Mouse (Mus musculus): ENCODE data around the gene Xrra1. TPM values are rescaled to one million over a fixed set of nuclear protein-coding genes. Genes with fewer than 3 reads are reported as not detected.

The Xrra1 gene
- polyA plus RNA-seq, 1 experiment: 268 TPM

- Histone ChIP-seq H3K27me3 (ENCODE audit: control insufficient read depth, insufficient read depth, low read length) (no peaks in the 10 kb centered on the region), H3K4me3 (ENCODE audit: control insufficient read depth, low read depth, low read length) (no peak overlapping the region), H3K27ac (ENCODE audit: control insufficient read depth, insufficient read depth, low read depth, low read length) (no peak overlapping the region), H3K4me1 (ENCODE audit: control insufficient read depth, insufficient read depth, low read length) (no peaks in the 10 kb centered on the region), H3K36me3 (ENCODE audit: control insufficient read depth, insufficient read depth, low read length) (no peaks in the 10 kb centered on the region)
- TF ChIP-seq CTCF (IDR thresholded peaks at IDR 0.05; ENCODE audit: control insufficient read depth, insufficient read depth, insufficient replicate concordance, low read depth, low read length) (no peak), POLR2A (IDR thresholded peaks at IDR 0.05; ENCODE audit: control insufficient read depth, low read depth, low read length) (no peak)
Observed at GRCm38 (mm10) chr7:99894478-99894877, 35.6 kb downstream of the Xrra1 start.

DNA sequence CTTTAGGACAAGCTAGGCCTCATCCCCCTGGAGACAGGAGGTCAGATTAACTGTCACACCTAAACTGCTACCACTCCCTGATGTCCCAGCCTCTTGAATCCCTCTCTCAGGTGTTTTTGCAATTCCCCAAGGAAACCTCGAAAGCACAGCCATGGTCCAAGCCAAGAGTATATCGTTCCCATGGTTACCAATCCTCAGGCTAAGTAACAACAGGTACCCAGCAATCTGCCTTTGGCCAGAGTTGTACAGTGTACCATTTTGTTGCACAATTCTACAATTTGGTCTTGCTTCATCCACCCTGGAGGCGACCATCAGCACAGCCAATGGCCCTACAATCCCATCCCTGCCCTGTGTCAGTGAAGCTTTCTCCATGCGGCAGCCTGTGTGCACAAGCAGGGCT is 38.0 kb downstream of the Xrra1 start:
- TF ChIP-seq POLR2A (IDR thresholded peaks at IDR 0.05; ENCODE audit: control insufficient read depth, low read depth, low read length): no peak
- no peak for TF ChIP-seq CTCF (IDR thresholded peaks at IDR 0.05; ENCODE audit: control insufficient read depth, insufficient read depth, insufficient replicate concordance, low read depth, low read length)
- no peaks in the 10 kb centered on the region for H3K27me3 ChIP-seq (ENCODE audit: control insufficient read depth, insufficient read depth, low read length)
- no peaks in the 10 kb centered on the region for H3K4me1 ChIP-seq (ENCODE audit: control insufficient read depth, insufficient read depth, low read length)
- no peak overlapping the region for H3K4me3 ChIP-seq (ENCODE audit: control insufficient read depth, low read depth, low read length)
- no peaks in the 10 kb centered on the region for H3K36me3 ChIP-seq (ENCODE audit: control insufficient read depth, insufficient read depth, low read length)
- H3K27ac ChIP-seq (ENCODE audit: control insufficient read depth, insufficient read depth, low read depth, low read length): no peak overlapping the region

GRCm38 (mm10) chr7:99902208-99902607 is 43.3 kb downstream of the Xrra1 start:
- H3K27me3 ChIP-seq (ENCODE audit: control insufficient read depth, insufficient read depth, low read length): no peaks in the 10 kb centered on the region
- no peaks in the 10 kb centered on the region; the same call in none of the 2 replicates for H3K36me3 ChIP-seq (ENCODE audit: control insufficient read depth, insufficient read depth, low read length)
- H3K4me3 ChIP-seq (ENCODE audit: control insufficient read depth, low read depth, low read length): peak overlapping the region; percentile 13; the same call in 1 of the 2 replicates
- TF ChIP-seq CTCF (IDR thresholded peaks at IDR 0.05; ENCODE audit: control insufficient read depth, insufficient read depth, insufficient replicate concordance, low read depth, low read length) (no peak), POLR2A (IDR thresholded peaks at IDR 0.05; ENCODE audit: control insufficient read depth, low read depth, low read length) (no peak)
- no peaks in the 10 kb centered on the region for H3K4me1 ChIP-seq (ENCODE audit: control insufficient read depth, insufficient read depth, low read length)
- no peak overlapping the region for H3K27ac ChIP-seq (ENCODE audit: control insufficient read depth, insufficient read depth, low read depth, low read length)

GRCm38 (mm10) chr7:99902918-99903665 is 44.2 kb downstream of the Xrra1 start:
- no peak overlapping the region for H3K27ac ChIP-seq (ENCODE audit: control insufficient read depth, insufficient read depth, low read depth, low read length)
- TF ChIP-seq CTCF (IDR thresholded peaks at IDR 0.05; ENCODE audit: control insufficient read depth, insufficient read depth, insufficient replicate concordance, low read depth, low read length) (no peak), POLR2A (IDR thresholded peaks at IDR 0.05; ENCODE audit: control insufficient read depth, low read depth, low read length) (no peak)
- H3K27me3 ChIP-seq (ENCODE audit: control insufficient read depth, insufficient read depth, low read length): no peaks in the 10 kb centered on the region
- no peaks in the 10 kb centered on the region for H3K4me1 ChIP-seq (ENCODE audit: control insufficient read depth, insufficient read depth, low read length)
- H3K36me3 ChIP-seq (ENCODE audit: control insufficient read depth, insufficient read depth, low read length): peaks cover 1% of the 10 kb centered on the region
- H3K4me3 ChIP-seq (ENCODE audit: control insufficient read depth, low read depth, low read length): peak overlapping the region; percentile 55

DNA sequence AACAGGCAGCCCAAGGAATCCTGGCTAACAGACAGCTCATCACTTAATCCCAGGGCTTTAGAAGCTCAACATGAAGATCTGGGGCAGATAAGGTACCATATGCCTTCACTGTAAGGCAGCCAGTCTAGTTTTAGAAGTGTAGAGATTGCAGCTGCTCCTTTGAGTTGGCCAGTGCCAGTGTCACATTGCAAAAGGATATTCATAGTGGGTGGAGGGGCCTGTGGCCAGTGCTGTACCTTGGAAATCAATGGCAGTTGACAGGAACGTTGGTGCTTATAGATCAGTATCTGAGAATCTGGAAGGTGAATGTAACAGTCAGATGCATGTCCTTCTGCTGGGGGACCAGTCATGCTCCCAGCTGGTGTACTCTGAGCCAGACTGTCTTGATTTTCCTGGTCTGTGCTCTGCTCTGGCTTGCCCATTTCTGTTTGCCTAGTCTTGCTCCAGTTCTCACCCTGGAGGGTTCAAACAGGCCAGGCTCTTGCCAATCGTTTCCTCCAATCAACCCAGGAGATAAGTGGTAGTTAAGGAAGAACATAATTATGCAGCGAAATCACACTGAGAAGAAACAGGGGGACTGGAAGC is 45.6 kb downstream of the Xrra1 start:
- TF ChIP-seq POLR2A (IDR thresholded peaks at IDR 0.05; ENCODE audit: control insufficient read depth, low read depth, low read length): no peak
- no peak for TF ChIP-seq CTCF (IDR thresholded peaks at IDR 0.05; ENCODE audit: control insufficient read depth, insufficient read depth, insufficient replicate concordance, low read depth, low read length)

GRCm38 (mm10) chr7:99906346-99906745 is 47.4 kb downstream of the Xrra1 start:
- TF ChIP-seq POLR2A (IDR thresholded peaks at IDR 0.05; ENCODE audit: control insufficient read depth, low read depth, low read length) (peak; percentile 28; the same call in 1 of the 2 replicates), CTCF (IDR thresholded peaks at IDR 0.05; ENCODE audit: control insufficient read depth, insufficient read depth, insufficient replicate concordance, low read depth, low read length) (no peak)
- no peaks in the 10 kb centered on the region for H3K27me3 ChIP-seq (ENCODE audit: control insufficient read depth, insufficient read depth, low read length)
- peak overlapping the region; percentile 87 for H3K4me3 ChIP-seq (ENCODE audit: control insufficient read depth, low read depth, low read length)
- peaks cover 1% of the 10 kb centered on the region for H3K36me3 ChIP-seq (ENCODE audit: control insufficient read depth, insufficient read depth, low read length)
- peak overlapping the region; percentile 81 for H3K27ac ChIP-seq (ENCODE audit: control insufficient read depth, insufficient read depth, low read depth, low read length)
- H3K4me1 ChIP-seq (ENCODE audit: control insufficient read depth, insufficient read depth, low read length): no peaks in the 10 kb centered on the region

More for the DNA sequence above, 45.6 kb downstream of the Xrra1 start:
- H3K27ac ChIP-seq (ENCODE audit: control insufficient read depth, insufficient read depth, low read depth, low read length): peak overlapping the region; percentile 64; the same call in 1 of the 2 replicates
- peak overlapping the region; percentile 87 for H3K4me3 ChIP-seq (ENCODE audit: control insufficient read depth, low read depth, low read length)
- peaks cover 1% of the 10 kb centered on the region for H3K36me3 ChIP-seq (ENCODE audit: control insufficient read depth, insufficient read depth, low read length)
- H3K4me1 ChIP-seq (ENCODE audit: control insufficient read depth, insufficient read depth, low read length): no peaks in the 10 kb centered on the region
- H3K27me3 ChIP-seq (ENCODE audit: control insufficient read depth, insufficient read depth, low read length): no peaks in the 10 kb centered on the region

GRCm38 (mm10) chr7:99907463-99907862 is 48.5 kb downstream of the Xrra1 start:
- Histone ChIP-seq H3K36me3 (ENCODE audit: control insufficient read depth, insufficient read depth, low read length) (peaks cover 1% of the 10 kb centered on the region), H3K27me3 (ENCODE audit: control insufficient read depth, insufficient read depth, low read length) (no peaks in the 10 kb centered on the region), H3K4me3 (ENCODE audit: control insufficient read depth, low read depth, low read length) (peak overlapping the region; percentile 82), H3K27ac (ENCODE audit: control insufficient read depth, insufficient read depth, low read depth, low read length) (no peak overlapping the region), H3K4me1 (ENCODE audit: control insufficient read depth, insufficient read depth, low read length) (no peaks in the 10 kb centered on the region)
- no peak for TF ChIP-seq CTCF (IDR thresholded peaks at IDR 0.05; ENCODE audit: control insufficient read depth, insufficient read depth, insufficient replicate concordance, low read depth, low read length)
- no peak for TF ChIP-seq POLR2A (IDR thresholded peaks at IDR 0.05; ENCODE audit: control insufficient read depth, low read depth, low read length)
